Mouse (Mus musculus) cerebral cortex, adult 2 months (tissue): ENCODE data around the gene Srprb.

Experiments used
- WGBS: fragments of 180-500 bp; shearing (Covaris S2); methylation state at CpG from one replicate; pipeline ENCODE4 v1.1.7; 2018; 5-methylcytosine and 5-hydroxymethylcytosine counted together

The Srprb gene

DNA sequence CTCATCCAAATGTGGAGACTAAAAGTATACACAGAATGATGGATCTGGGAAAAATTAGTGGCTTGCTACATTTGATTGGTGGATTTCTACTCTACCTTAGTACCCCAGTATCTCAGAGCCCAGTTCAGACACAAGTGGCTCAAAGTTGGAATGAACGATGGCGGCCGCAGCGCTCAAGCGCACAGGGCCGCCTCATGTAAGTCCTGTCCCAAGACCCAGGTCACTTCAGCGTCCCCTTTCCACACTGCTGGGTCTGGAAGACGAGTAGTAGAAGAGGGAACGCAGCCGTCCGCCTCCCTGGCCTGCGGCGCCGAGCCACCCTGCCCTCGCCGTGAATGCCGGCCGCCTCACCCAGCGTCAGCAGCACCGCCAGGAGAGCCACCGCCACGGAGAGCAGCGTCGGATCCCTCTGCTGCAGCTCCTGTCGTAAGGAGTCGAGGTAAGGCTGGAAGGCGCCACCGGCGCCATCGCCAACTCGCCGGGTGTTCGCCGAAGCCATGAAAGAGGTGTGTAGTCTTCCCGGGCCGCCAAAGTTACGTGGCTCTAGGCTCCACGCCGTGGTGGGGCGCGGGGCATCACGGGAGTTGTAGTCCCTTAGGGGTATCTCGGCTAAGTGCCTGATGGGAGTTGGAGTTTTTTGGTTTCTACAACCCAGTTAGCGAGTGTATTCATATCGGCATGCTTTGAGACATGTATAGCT, at the start of gene Srprb:
Srprb (minus strand) TSS at position 577 of the 700 bp plus-strand sequence.
- under 1% methylated on average over 45 of the region's 45 CpGs for WGBS

DNA sequence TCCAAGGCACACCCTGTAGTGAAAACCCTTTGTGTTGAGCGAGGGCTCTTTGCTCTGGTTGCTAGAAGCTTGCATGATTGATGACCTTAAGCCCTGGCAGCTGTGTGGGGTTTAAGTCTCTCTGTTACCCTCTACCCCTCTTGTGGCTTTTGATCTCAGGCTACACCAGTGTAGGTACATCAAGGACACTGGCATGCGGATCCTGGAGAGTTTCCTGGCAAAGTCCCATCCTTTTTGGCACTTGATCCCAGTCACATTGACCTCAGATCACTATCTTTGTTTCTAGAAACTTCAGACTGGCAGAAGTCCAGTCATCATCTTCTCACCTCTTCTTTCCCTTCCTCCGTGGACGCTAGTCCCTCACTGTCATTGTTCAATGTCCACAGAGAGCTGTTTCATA, 46.7 kb upstream of the Srprb start:
- 59% methylated on average over 4 of the region's 4 CpGs for WGBS

DNA sequence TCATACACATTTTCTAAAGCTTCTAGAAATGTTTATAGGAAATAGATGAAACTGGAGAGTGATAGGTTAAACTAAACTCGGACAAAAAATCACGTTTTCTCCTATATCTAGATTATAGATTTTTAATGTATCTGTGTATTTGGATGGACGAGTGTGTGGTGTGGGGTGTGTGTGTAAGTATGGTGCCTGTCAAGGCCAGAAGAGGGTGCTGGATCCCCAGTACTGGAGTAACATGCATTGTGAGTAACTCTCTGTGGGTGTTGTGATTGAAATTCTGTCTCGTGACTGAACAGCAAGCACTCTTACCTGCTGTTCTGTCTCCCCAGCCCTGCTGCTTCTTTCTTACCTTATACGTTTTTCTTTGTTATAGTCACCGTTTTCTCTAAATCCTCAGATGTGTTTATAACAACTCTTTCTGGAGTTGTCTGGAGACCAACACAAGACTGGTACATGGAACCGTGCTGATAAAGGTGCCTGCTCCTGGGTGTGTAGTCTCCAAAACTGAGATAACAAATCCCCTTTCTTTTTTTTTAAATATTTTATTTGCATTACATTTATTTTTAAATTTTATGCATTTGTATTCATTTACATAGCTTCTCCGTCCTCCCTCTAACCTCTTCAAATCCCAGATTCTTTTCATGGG, 44.7 kb upstream of the Srprb start:
- 80% methylated on average over 8 of the region's 8 CpGs for WGBS

DNA sequence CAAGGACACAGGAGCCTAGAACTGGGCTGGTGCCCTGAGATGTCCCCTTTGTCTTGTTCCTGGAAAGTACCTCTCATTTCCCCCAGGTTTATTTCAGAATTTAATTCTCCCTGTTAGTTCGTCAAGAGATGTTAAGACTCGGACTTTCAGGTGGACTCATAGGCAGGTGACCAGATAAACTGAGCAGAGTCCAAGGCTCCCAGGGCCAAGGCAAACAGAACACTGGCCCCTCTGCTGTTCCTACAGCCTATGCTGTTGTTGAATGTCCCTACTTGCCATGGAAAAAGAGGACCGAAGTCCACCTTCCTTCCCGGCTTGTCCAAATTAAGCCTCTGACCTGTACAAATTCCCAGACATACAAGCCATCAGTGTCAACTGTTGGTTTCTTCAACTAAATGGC, 41.7 kb upstream of the Srprb start:
- WGBS, result 99% methylated on average over 4 of the region's 4 CpGs

DNA sequence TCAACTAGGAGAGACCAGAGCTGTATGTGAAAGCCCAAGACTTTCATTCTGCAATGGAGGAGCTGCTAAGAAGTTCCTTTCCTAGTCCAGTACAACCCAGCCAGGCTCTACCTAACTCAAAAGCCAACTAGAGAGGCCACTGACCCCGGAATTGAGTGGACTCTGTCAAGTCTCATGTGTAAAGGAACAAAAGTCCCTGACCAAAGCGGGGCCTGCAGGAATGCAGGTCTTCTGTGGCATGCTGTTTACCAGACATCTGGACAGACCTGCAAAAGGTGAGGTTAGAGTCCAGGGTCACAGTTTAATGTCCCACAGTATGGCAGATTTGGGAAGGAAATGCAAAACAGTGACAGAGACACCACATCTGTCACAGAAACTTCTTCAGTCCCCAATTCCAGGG, 39.3 kb upstream of the Srprb start:
- WGBS, result 90% methylated on average over 2 of the region's 2 CpGs

DNA sequence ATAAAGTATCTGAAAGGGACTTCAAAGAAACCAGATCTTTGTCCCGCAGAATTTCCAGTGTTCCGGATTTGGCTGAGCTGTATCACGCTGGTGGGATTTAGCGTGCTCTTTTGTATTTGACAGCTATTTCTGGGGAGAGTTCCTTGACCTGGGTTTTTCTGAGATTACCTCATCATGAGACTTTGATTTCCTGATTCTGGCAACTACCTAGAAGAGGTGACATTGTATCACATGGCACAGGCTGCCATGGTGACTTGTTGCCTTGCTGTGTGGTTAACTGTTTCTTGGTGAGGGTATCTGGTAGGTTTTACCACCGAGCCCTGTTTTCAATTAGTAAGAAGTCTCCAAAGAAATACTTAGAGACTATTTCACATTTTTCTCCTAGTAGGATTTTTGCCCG, 37.5 kb upstream of the Srprb start:
- WGBS, result 95% methylated on average over 6 of the region's 6 CpGs

DNA sequence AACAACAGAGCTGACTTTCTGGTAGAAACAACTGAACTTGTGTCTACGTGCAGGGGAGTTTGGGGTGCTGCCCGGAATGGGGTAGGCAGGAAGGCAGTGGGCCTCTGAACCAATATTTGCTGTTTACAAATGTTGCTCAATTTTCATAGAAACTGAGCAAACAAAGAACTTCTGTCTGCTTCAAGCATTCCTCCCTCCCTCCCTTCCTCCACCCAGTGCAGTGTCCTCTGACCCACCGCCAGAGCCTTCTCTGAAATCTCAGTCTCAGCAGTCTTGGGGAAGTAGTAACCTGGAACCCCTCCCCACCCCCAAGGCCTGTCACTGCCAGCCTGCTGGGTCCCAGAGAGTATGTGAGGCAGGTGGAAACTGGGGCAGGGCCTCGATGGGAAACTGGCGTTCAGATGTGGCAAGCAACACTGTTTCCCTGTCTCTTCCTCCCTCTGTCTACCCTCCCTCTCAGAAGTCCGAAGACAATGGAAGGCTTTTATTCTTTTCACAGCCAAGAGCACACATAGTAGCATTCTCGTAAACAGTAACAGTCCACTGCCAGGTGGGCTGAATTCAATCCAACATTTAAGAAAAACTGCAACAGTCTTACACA, 32.7 kb upstream of the Srprb start:
- 53% methylated on average over 7 of the region's 7 CpGs for WGBS

DNA sequence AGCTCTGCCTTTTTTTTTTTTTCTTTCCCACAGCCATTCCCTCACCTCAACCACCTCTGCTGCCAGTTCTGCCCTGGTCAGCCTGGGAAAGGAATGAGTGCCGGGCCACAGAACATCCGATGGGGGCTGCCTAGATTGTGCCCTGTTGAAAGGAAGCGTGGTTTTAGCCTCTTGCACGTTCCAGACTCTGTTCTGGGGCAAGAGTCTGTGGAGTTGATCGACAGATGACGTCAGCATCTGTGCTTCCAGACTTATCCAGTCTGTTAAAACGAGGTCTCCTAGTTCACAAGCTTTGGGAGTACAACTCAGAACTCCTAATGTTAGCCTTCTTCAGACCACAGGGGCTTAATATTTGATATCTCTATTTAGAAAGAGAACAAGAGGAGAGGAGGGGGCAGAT, 32.1 kb upstream of the Srprb start:
- WGBS, result 71% methylated on average over 7 of the region's 7 CpGs

DNA sequence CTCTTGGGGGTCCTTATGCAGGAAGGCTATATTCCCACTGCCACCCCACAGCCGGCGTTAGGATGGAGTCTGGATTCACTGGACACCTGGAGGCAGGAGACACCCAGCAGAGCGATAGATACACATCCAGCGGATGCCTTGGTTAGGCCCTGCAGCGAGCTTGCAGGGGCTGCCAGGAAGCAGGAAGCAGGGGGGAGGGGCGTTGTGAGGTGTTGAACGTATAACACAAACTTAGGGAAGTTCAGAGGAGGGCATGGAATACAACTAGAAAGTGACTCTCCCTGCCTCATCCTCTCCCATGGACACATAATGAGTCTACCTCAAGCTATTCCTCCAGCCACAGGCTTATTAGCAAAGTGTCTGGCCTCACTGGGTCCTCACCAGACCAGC, 31.1 kb upstream of the Srprb start:
- 79% methylated on average over 7 of the region's 7 CpGs for WGBS

DNA sequence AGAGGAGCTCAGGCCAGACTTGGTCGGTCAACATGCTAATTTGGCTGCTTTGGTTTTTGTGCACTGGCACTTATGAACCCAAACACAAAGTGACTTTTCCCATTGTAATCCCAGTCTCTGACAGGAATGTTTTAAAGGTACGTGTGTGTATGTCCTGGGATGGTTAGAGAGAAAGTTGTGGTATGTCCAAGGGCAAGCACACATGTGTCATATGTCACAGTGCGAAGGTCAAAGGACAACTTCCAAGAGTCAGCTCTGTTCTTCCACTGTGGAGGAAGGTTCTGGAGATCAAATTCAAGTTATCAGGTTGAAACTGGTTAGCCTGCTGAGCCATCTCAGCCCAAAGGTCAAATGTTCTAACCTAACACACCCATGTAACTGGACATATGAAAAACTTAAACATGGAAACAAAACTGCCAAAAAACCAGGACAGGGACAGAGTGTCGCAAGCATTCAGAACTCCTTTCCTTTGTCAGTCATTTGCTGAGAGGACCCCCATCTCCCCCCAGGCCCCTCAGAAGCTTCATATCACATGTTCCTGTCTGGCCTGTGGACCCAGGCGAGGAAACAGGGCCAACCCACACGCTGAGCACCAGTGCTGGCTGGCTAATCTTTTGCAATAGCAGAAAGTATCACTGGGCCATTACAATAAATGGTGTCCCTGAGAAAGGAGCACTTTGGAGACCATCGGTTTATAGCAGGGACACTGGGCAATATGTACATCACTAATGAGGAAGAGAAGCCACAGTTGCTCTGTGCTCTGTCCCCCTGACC, 30.5 kb upstream of the Srprb start:
- WGBS, result 91% methylated on average over 7 of the region's 7 CpGs

DNA sequence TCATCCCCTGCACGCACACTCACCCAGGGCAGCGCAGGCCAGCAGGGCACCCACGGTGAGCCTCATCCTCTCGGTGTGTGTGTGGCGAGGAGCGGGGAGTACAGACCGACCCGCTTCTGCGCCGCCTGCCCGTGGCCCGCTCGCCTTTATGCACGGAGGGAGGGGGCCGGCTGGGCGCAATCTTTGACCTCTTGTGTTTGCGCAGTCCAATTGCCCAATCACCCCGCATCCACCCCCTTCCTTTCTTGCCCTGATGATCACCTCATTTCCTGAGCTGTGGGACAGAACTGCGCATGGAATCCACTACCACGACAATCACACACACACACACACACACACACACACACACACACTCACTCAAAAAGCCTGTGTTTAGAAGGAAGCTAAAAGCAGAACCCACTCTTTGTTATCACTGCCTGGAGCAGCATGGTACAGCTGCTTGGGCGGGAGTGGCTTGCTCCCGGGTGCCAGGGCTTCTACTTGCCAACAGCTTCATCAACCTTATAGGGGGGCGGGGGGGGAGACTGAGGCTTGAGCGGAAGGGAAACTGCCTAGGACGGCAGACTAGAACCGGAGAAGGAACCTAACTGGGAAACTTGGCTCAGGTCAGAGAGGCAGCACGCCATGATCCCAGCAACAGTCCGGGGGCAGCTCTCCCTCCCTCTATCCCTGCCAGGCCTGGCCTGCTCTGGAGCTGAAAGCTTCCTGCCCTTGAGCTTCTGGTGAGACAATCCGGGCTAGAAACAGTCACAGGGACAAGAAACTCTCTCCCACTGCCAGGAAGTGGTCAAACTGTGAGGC, 28.4 kb upstream of the Srprb start, which contains the start of the genes Gm20425 and Trf:
Gm20425 (minus strand) TSS at position 157 of the 801 bp plus-strand sequence.
Trf (minus strand) TSS at position 294 of the 801 bp plus-strand sequence.
- 35% methylated on average over 29 of the region's 29 CpGs for WGBS

DNA sequence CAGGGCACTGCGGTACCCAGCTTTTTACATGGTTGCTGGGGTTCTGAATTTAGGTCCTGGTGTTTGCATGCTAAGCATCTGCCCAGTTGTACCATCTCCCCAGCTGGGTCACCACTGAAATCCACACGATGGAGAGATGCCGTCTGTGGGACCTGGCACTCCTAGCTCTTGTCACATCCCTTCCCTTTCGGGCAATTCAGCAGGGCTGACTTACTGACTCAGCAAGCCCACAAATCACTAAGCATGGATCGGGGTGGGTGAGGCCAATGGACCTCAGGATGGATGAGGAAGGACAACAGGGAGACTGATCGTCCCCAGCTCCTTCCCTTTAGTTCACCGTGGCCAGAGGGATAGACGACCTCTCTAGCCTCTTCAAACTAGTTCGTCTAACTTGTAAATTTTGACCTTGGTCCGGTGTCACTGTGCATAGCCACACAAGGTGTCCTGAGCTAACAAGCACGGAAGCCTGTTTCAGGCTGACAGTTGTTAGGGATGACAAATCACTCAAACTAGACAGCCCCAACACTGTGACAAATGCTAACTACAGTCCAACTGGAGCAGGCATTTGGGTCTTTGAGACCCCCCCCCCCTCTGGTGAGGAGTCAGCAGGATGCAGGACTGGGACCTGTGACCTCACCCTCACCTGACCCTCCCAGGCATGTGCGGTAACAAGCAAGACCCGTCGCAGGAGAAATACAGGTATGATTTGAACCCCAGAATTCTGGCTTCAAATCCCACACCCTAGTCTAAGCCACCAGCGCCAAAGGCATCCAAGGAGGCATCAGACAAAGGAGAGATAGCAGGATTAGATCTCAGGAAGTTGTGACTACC, 27.3 kb upstream of the Srprb start:
- 78% methylated on average over 15 of the region's 15 CpGs for WGBS

DNA sequence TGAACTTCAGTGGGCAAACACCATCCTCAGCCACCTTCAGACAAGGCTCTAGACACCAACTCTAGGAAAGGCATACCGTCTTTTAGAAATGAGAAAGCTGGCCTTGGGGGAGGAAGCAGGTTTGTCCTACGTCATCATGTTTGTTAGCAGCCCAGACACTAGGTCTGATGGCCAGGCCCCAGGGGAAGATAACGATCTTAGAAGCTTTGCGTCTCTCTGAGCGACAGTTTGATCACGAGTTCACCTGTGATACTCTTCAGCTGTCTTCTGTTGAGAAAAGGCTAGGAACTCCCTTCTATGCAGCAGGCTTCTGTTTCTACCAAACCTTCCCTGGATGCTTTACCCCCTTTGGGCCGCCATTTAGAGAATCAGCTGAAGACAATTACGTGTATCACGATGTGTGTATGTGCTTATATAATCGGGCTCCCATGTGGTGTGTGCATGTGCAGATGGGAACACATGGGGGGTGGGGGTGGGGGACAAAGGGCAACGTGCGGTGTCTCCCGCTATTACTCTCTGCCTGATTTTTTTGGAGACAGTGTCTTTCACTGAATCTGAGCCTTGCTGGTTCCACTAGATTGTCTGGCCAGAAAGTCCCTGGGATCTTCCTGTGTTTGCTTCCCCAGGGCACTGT, 26.6 kb upstream of the Srprb start:
- WGBS, result 76% methylated on average over 13 of the region's 13 CpGs

DNA sequence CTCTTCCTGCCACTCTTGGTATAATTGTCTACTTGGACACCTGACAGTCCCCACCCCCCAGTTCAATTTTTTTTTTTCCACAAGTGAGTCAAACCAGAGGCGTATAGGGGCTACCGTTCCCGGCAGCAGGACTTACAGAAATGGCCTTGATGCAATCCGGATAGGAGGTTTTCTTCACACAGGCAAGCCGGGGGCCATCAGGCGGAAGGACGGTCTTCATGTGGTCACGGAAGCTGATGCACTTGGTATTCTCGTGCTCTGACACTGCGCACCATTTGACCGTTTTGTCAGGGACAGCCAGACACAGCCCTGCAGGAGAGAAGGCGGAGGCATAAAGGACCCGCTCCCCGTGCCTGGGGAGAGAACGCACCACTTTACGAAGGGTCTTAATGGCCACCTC, 25.8 kb upstream of the Srprb start:
- WGBS, result 89% methylated on average over 16 of the region's 16 CpGs

DNA sequence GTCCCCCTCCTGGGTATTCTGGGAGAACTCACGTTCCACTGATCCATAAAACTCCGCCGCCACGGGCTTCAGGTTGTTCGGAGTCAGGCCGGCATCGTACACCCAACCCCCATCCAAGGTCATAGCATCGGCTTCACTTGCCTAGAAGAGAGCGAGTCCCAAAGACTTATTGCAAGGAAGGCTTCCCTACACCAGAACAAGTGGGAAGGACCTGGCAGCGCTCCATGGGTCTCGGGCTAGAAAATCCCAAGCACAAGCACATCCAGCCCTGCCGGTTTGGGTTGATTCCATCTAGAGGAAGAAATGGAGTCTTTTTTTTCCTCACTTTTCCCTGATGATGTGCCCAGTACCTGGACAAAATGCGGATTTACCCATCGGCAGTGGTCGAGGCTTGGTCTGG, 24.9 kb upstream of the Srprb start:
- 86% methylated on average over 15 of the region's 15 CpGs for WGBS

DNA sequence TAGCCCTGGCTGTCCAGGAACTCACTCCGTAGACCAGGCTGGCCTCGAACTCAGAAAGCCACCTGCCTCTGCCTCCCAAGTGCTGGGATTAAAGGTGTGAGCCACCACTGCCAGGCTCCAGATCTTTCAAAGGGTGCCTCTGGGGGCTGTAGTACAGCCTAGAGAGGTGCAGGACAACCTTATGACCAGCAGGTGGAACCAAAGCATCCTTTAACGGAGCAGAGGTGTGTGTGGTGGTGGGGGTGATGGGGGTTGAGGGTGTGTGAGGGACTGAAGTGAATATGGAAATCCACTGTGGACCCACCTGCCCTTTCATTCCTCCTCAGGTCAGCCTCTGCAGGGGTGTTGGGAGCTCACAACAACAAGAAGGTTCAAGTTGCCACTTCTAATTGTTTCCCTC, 23.5 kb upstream of the Srprb start:
- WGBS, result 71% methylated on average over 3 of the region's 3 CpGs

DNA sequence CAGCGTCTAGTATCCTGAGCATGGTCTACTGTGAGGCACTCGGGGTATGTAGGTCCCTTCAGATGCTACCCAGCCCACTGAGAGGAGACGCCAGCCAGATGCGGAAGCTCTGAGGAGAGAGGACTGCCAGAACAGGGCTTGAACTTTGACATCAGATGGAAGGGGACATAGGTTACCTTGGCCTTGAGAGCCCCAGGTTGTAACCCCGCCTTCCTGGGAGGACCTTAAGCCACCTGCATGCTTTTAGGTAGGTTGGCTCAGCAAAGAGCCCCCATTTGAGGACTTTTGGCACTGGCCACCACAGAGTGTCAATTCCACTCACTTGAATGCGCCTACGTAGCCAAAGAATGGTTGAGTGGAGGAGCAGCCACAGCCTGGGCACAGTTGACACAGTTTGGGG, 22.8 kb upstream of the Srprb start:
- 92% methylated on average over 7 of the region's 7 CpGs for WGBS

DNA sequence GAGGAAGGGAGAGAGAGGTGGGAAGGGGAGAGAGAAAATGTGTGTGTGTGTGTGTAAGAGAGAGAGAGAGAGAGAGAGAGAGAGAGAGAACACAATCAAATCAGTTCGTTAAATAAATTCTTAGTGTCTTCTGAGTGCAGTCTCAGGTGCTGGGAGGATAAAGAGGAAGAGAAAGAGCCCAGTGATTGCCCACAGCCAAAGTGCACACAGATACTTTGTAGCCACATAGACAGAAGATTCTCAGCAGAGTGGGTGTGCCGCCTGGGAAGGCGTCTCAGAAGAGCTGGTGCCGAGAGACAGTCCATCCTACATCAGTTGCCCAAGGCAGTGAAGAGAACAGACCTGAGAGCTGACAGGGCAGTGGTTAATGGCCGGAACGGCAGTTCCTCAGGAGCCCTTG, 12.3 kb upstream of the Srprb start:
- WGBS, result 77% methylated on average over 6 of the region's 6 CpGs

DNA sequence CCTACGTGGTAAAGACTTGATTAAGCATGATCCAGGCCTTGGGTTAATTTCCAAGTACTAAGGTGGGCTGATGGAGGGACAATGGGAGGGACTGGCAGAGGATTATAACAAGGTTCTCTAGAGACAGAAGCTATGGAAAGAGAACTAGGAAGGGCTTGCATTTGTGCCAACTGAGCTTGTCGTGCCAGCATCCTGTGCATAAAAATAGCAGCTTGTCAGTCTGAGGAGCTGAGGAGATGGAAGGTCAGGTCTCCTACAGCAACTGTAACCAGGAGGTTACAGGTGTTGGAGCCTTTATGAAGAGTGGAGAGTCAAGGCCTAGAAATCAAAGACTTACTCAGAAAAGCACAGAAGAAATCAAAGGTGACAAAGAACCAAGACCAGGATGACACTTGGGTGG, 11.7 kb upstream of the Srprb start:
- WGBS, result 40% methylated on average over 2 of the region's 2 CpGs
